Mouse (Mus musculus) ES-Bruce4 (cell line): Measurements from ENCODE around the gene Luc7l3.

Source experiments
- CTCF ChIP-seq: IDR thresholded peaks from one replicate; pipeline ENCODE4 v1.8.1; 2011; ENCODE audit warnings: low read depth, low read length
- POLR2A ChIP-seq: IDR thresholded peaks from one replicate; pipeline ENCODE4 v1.8.1; 2011; ENCODE audit warnings: low read length; ENCODE audit not compliant: insufficient read depth

- TF ChIP-seq POLR2A = no peak
- TF ChIP-seq CTCF = no peak
Observed at GRCm38 (mm10) chr11:94340948-94341933, 19.5 kb upstream of the Luc7l3 start.
